Mouse (Mus musculus) forebrain, embryonic 10.5 days (tissue): ENCODE measurements around the gene Hoxd1. TPM values are rescaled to one million over a fixed set of nuclear protein-coding genes. Genes with fewer than 3 reads are reported as not detected.

Experiments
- DNase-seq: peaks from one replicate; pipeline ENCODE4 v3.0.0-alpha.2; 2017; ENCODE audit warnings: low spot score; ENCODE audit errors: extremely low spot score
- H3K27ac ChIP-seq: fragments of 300-500 bp; sonication (generic); 2 replicates; pipeline ENCODE4 v1.5.1; 2016; ENCODE audit warnings: mild to moderate bottlenecking
- H3K27me3 ChIP-seq: fragments of 300-500 bp; sonication (generic); 2 replicates; pipeline ENCODE4 v1.6.1; 2016; ENCODE audit warnings: mild to moderate bottlenecking; ENCODE audit not compliant: poor library complexity, severe bottlenecking
- H3K36me3 ChIP-seq: fragments of 300-500 bp; sonication (generic); replicated peaks from 2 replicates; pipeline ENCODE4 v1.6.1; 2016; ENCODE audit warnings: mild to moderate bottlenecking, moderate library complexity
- H3K4me1 ChIP-seq: fragments of 300-500 bp; sonication (generic); 2 replicates; pipeline ENCODE4 v1.6.1; 2016
- H3K4me3 ChIP-seq: fragments of 300-500 bp; sonication (generic); 2 replicates; pipeline ENCODE4 v1.5.1; 2016; ENCODE audit warnings: mild to moderate bottlenecking, moderate library complexity
- H3K9me3 ChIP-seq: fragments of 300-500 bp; sonication (generic); 2 replicates; pipeline ENCODE4 v1.6.1; 2016; ENCODE audit warnings: mild to moderate bottlenecking, moderate library complexity
- WGBS: fragments of 180-500 bp; shearing (Covaris S2); methylation state at CpG from one replicate; pipeline ENCODE4 v1.1.7; 2016; 5-methylcytosine and 5-hydroxymethylcytosine counted together
- microRNA counts: library from miRNA; unstranded; fragments of <30 nt; microRNA quantifications from one replicate; lab custom pipeline; 2017
- microRNA-seq: library from miRNA; unstranded; fragments of <30 nt; microRNA quantifications from one replicate; pipeline ENCODE4, GENCODE M21; 2017
- polyA plus RNA-seq: library from polyadenylated mRNA; unstranded; fragments of >200 nt; fragmentation: Nextera tagmentation; extraction: Ambion mirVana; gene quantifications from 2 replicates; pipeline ENCODE4 v1.2.1, GENCODE M21; 2016

Gene Hoxd1
- polyA plus RNA-seq, 1 experiment from 2014 or later: not detected

GRCm38 (mm10) chr2:74763245-74763735, 510 bp downstream of the Hoxd1 start:
- DNase-seq: no peak
- H3K27me3 ChIP-seq: peaks cover 91% of the 10 kb centered on the region

GRCm38 (mm10) chr2:74763976-74764375, 1.2 kb downstream of the Hoxd1 start:
- no peak for DNase-seq
- Histone ChIP-seq H3K27me3 (peaks cover 91% of the 10 kb centered on the region), H3K27ac (no peak overlapping the region), H3K4me1 (peaks cover 22% of the 10 kb centered on the region), H3K4me3 (no peak overlapping the region), H3K36me3 (no peaks in the 10 kb centered on the region), H3K9me3 (no peaks in the 10 kb centered on the region)
- WGBS: 48% methylated on average over 10 of the region's 10 CpGs

More at GRCm38 (mm10) chr2:74763245-74763735, 510 bp downstream of the Hoxd1 start:
- peak overlapping the region; percentile 56 for H3K4me3 ChIP-seq
- H3K4me1 ChIP-seq: peaks cover 22% of the 10 kb centered on the region
- H3K36me3 ChIP-seq: no peaks in the 10 kb centered on the region
- 1% methylated on average over 53 of the region's 53 CpGs for WGBS
- H3K9me3 ChIP-seq: no peaks in the 10 kb centered on the region
- H3K27ac ChIP-seq: no peak overlapping the region

- no peak overlapping the region for H3K27ac ChIP-seq
- H3K4me1 ChIP-seq: no peaks in the 10 kb centered on the region
- 91% methylated on average over 2 of the region's 2 CpGs for WGBS
- H3K36me3 ChIP-seq: no peaks in the 10 kb centered on the region
- no peaks in the 10 kb centered on the region for H3K9me3 ChIP-seq
- H3K4me3 ChIP-seq: no peak overlapping the region
- peaks cover 12% of the 10 kb centered on the region for H3K27me3 ChIP-seq
- DNase-seq: no peak
Measured at GRCm38 (mm10) chr2:74774359-74774758, 11.6 kb downstream of the Hoxd1 start.

GRCm38 (mm10) chr2:74777536-74778275, 14.9 kb downstream of the Hoxd1 start:
- H3K27me3 ChIP-seq: peaks cover 12% of the 10 kb centered on the region
- H3K4me3 ChIP-seq: no peak overlapping the region
- H3K36me3 ChIP-seq: no peaks in the 10 kb centered on the region
- DNase-seq: no peak
- no peaks in the 10 kb centered on the region for H3K9me3 ChIP-seq
- 75% methylated on average over 13 of the region's 13 CpGs for WGBS
- no peaks in the 10 kb centered on the region for H3K4me1 ChIP-seq
- H3K27ac ChIP-seq: no peak overlapping the region

- 90% methylated on average over 5 of the region's 5 CpGs for WGBS
- no peaks in the 10 kb centered on the region for H3K4me1 ChIP-seq
- peaks cover 18% of the 10 kb centered on the region for H3K27me3 ChIP-seq
- DNase-seq: no peak
- H3K9me3 ChIP-seq: no peaks in the 10 kb centered on the region
- no peaks in the 10 kb centered on the region for H3K36me3 ChIP-seq
- no peak overlapping the region for H3K27ac ChIP-seq
- no peak overlapping the region for H3K4me3 ChIP-seq
Measured at GRCm38 (mm10) chr2:74781386-74781785, 18.6 kb downstream of the Hoxd1 start.

- Histone ChIP-seq H3K36me3 (no peaks in the 10 kb centered on the region), H3K4me3 (no peak overlapping the region), H3K4me1 (no peaks in the 10 kb centered on the region), H3K27ac (no peak overlapping the region), H3K9me3 (no peaks in the 10 kb centered on the region), H3K27me3 (no peaks in the 10 kb centered on the region)
- WGBS: 75% methylated on average over 7 of the region's 7 CpGs
- no peak for DNase-seq
Measured at GRCm38 (mm10) chr2:74795531-74795930, 32.8 kb downstream of the Hoxd1 start.

- H3K4me3 ChIP-seq: no peak overlapping the region
- no peak for DNase-seq
- no peaks in the 10 kb centered on the region for H3K36me3 ChIP-seq
- no peaks in the 10 kb centered on the region for H3K9me3 ChIP-seq
- peaks cover 11% of the 10 kb centered on the region; the same call in 1 of the 2 replicates for H3K4me1 ChIP-seq
- 86% methylated on average over 5 of the region's 5 CpGs for WGBS
- no peak overlapping the region for H3K27ac ChIP-seq
- no peaks in the 10 kb centered on the region for H3K27me3 ChIP-seq
Measured at GRCm38 (mm10) chr2:74808431-74808830, 45.7 kb downstream of the Hoxd1 start.

MicroRNAs within 50 kb of the gene (microRNA counts, 519-probe panel; counts per million panel counts)
- 341 counts per million, percentile 65 among the panel's probes with 10 or more counts for microRNA mmu-miR-10b (lab: Ali Mortazavi, UCI)

Small RNA genes lying within 50 kb of the gene (microRNA-seq; reads per million reads assigned to microRNA genes)
- gene Mir10b: 103 reads per million, percentile 48 among the genes with 10 or more reads in this experiment

Other genes starting within 250 kb of the Hoxd1 start
- 38.1 and 40.1 TPM in 2 replicates for gene Lnpk, start 183.5 kb upstream of the Hoxd1 start, polyA plus RNA-seq
- not detected in 2 replicates for gene Evx2, start 103.4 kb upstream of the Hoxd1 start, polyA plus RNA-seq
- not detected in 2 replicates for gene Hoxd13, start 94.7 kb upstream of the Hoxd1 start, polyA plus RNA-seq
- gene Hoxd12, start 88.0 kb upstream of the Hoxd1 start, polyA plus RNA-seq: not detected in 2 replicates
- gene Hoxd11, start 83.4 kb upstream of the Hoxd1 start, polyA plus RNA-seq: not detected in 2 replicates
- gene Hoxd10, start 71.1 kb upstream of the Hoxd1 start, polyA plus RNA-seq: not detected in 2 replicates
- gene Hoxd9, start 65.3 kb upstream of the Hoxd1 start, polyA plus RNA-seq: not detected in 2 replicates
- not detected in 2 replicates for gene Hoxd8, start 58.4 kb upstream of the Hoxd1 start, polyA plus RNA-seq
- 0.10 TPM in 1 of 2 replicates, not detected in the other for gene Hoxd3, start 51.1 kb upstream of the Hoxd1 start, polyA plus RNA-seq
- gene Hoxd4, start 51.1 kb upstream of the Hoxd1 start, polyA plus RNA-seq: not detected in 2 replicates
- not detected in 2 replicates for gene Gm28230, start 36.3 kb upstream of the Hoxd1 start, polyA plus RNA-seq
- gene Mtx2, start 62.8 kb downstream of the Hoxd1 start, polyA plus RNA-seq: 113 and 114 TPM in 2 replicates